Mouse (Mus musculus) spleen, adult 2 months (tissue): ENCODE data around the gene Rabep1.

ENCODE experiments used
- CTCF ChIP-seq: fragments of 200-500 bp; IDR thresholded peaks from 2 replicates; pipeline ENCODE4 v1.5.1; 2011; ENCODE audit warnings: mild to moderate bottlenecking, inconsistent platforms; ENCODE audit not compliant: insufficient read depth, insufficient read length, insufficient replicate concordance; ENCODE audit errors: extremely low read depth
- POLR2A ChIP-seq: fragments of 200-500 bp; IDR thresholded peaks from 2 replicates; pipeline ENCODE4 v1.6.1; 2011; ENCODE audit warnings: low read depth, low read length, inconsistent platforms

GRCm38 (mm10) chr11:70891616-70892015 is 47.0 kb downstream of the Rabep1 start:
- TF ChIP-seq POLR2A (no peak), CTCF (no peak)
